Mouse (Mus musculus): Measurements from ENCODE around the gene Lgi4. TPM values are rescaled to one million over a fixed set of nuclear protein-coding genes. Genes with fewer than 3 reads are reported as not detected.

Gene Lgi4
- 0.08 and 0.24 TPM in 2 replicates for polyA plus RNA-seq (2012; ENCODE audit: low replicate concordance)

GRCm38 (mm10) chr7:31059108-31059507 lies at the start of gene Lgi4:
Gene Lgi4, plus strand, starts transcription at chr7:31059342.

GRCm38 (mm10) chr7:31042431-31042910 lies 16.7 kb upstream of the Lgi4 start, which contains the start of gene Fxyd5:
Gene Fxyd5, minus strand, starts transcription at chr7:31042481.

GRCm38 (mm10) chr7:31051321-31052021 lies 7.7 kb upstream of the Lgi4 start, which contains the start of gene Fxyd7:
Gene Fxyd7, minus strand, starts transcription at chr7:31051467.

GRCm38 (mm10) chr7:31057071-31057470 lies 2.1 kb upstream of the Lgi4 start, which contains the start of gene Fxyd1:
Gene Fxyd1, minus strand, starts transcription at chr7:31057199.

GRCm38 (mm10) chr7:31076492-31076891 lies 17.4 kb downstream of the Lgi4 start, which contains the start of gene Fxyd3:
Gene Fxyd3, minus strand, starts transcription at chr7:31076704.

GRCm38 (mm10) chr7:31115182-31115581 lies 56.0 kb downstream of the Lgi4 start, which contains the start of gene Hpn:
Gene Hpn, minus strand, starts transcription at chr7:31115290.

Other genes starting within 250 kb of the Lgi4 start
- 14.6 and 29.3 TPM in 2 replicates for gene Ffar2, start 235.6 kb upstream of the Lgi4 start, polyA plus RNA-seq (2012; ENCODE audit: low replicate concordance)
- gene Ffar3, start 203.2 kb upstream of the Lgi4 start, polyA plus RNA-seq (2012; ENCODE audit: low replicate concordance): 0.22 and 0.35 TPM in 2 replicates
- gene Ffar1, start 197.8 kb upstream of the Lgi4 start, polyA plus RNA-seq (2012; ENCODE audit: low replicate concordance): 15.4 and 23.8 TPM in 2 replicates
- 64.8 and 456 TPM in 2 replicates for gene Cd22, start 179.0 kb upstream of the Lgi4 start, polyA plus RNA-seq (2012; ENCODE audit: low replicate concordance)
- 2.7 and 3.1 TPM in 2 replicates for gene Mag, start 144.5 kb upstream of the Lgi4 start, polyA plus RNA-seq (2012; ENCODE audit: low replicate concordance)
- gene Hamp2, start 134.7 kb upstream of the Lgi4 start, polyA plus RNA-seq (2012; ENCODE audit: low replicate concordance): not detected in 2 replicates
- gene Hamp, start 115.3 kb upstream of the Lgi4 start, polyA plus RNA-seq (2012; ENCODE audit: low replicate concordance): not detected in 2 replicates
- gene Usf2, start 102.5 kb upstream of the Lgi4 start, polyA plus RNA-seq (2012; ENCODE audit: low replicate concordance): 151 and 188 TPM in 2 replicates
- gene Lsr, start 85.9 kb upstream of the Lgi4 start, polyA plus RNA-seq (2012; ENCODE audit: low replicate concordance): 4.8 and 9.2 TPM in 2 replicates
- gene Fam187b, start 85.6 kb upstream of the Lgi4 start, polyA plus RNA-seq (2012; ENCODE audit: low replicate concordance): 0.07 and 0.18 TPM in 2 replicates
- 668 and 903 TPM in 2 replicates for gene Fxyd5, start 16.9 kb upstream of the Lgi4 start, polyA plus RNA-seq (2012; ENCODE audit: low replicate concordance)
- 1.7 and 2.9 TPM in 2 replicates for gene Fxyd7, start 7.9 kb upstream of the Lgi4 start, polyA plus RNA-seq (2012; ENCODE audit: low replicate concordance)
- gene Fxyd1, start 2.1 kb upstream of the Lgi4 start, polyA plus RNA-seq (2012; ENCODE audit: low replicate concordance): 8.0 and 11.6 TPM in 2 replicates
- not detected in 2 replicates for gene Fxyd3, start 17.4 kb downstream of the Lgi4 start, polyA plus RNA-seq (2012; ENCODE audit: low replicate concordance)
- gene Hpn, start 55.9 kb downstream of the Lgi4 start, polyA plus RNA-seq (2012; ENCODE audit: low replicate concordance): 2.6 and 9.2 TPM in 2 replicates
- gene Scn1b, start 67.7 kb downstream of the Lgi4 start, polyA plus RNA-seq (2012; ENCODE audit: low replicate concordance): 8.6 and 26.1 TPM in 2 replicates
- gene Gramd1a, start 96.6 kb downstream of the Lgi4 start, polyA plus RNA-seq (2012; ENCODE audit: low replicate concordance): 291 and 896 TPM in 2 replicates
- not detected in 2 replicates for gene Scgb2b2, start 231.2 kb downstream of the Lgi4 start, polyA plus RNA-seq (2012; ENCODE audit: low replicate concordance)
- gene Scgb1b2, start 232.5 kb downstream of the Lgi4 start, polyA plus RNA-seq (2012; ENCODE audit: low replicate concordance): not detected in 2 replicates

All from hematopoietic multipotent progenitor cell, adult 10-12 weeks (in vitro differentiated cells).